Mouse (Mus musculus) neural tube, embryonic 15.5 days (tissue): ENCODE results near the gene Ifnar2. TPM values are rescaled to one million over a fixed set of nuclear protein-coding genes. Genes with fewer than 3 reads are reported as not detected.

ENCODE experiments used
- ATAC-seq: fragments of 200-750 bp; cut with Nextera tagmentation; 2 replicates; pipeline ENCODE4 v1.8.0; 2017; ENCODE audit warnings: mild to moderate bottlenecking, moderate TSS enrichment, moderate library complexity; ENCODE audit not compliant: low FRiP score
- H3K27ac ChIP-seq: fragments of 300-500 bp; sonication (generic); replicated peaks from 2 replicates; pipeline ENCODE4 v1.5.1; 2015; ENCODE audit warnings: mild to moderate bottlenecking, inconsistent platforms
- H3K27me3 ChIP-seq: fragments of 300-500 bp; sonication (generic); replicated peaks from 2 replicates; pipeline ENCODE4 v1.6.1; 2015; ENCODE audit warnings: inconsistent platforms
- H3K36me3 ChIP-seq: fragments of 300-500 bp; sonication (generic); 2 replicates; pipeline ENCODE4 v1.6.1; 2015; ENCODE audit warnings: inconsistent platforms
- H3K4me1 ChIP-seq: fragments of 300-500 bp; sonication (generic); 2 replicates; pipeline ENCODE4 v1.6.1; 2015; ENCODE audit warnings: inconsistent platforms
- H3K4me2 ChIP-seq: fragments of 300-500 bp; sonication (generic); 2 replicates; pipeline ENCODE4 v1.6.1; 2015; ENCODE audit warnings: inconsistent platforms, mild to moderate bottlenecking, moderate library complexity
- H3K4me3 ChIP-seq: fragments of 300-500 bp; sonication (generic); replicated peaks from 2 replicates; pipeline ENCODE4 v1.5.1; 2015; ENCODE audit warnings: mild to moderate bottlenecking, inconsistent platforms
- H3K9ac ChIP-seq: fragments of 300-500 bp; sonication (generic); replicated peaks from 2 replicates; pipeline ENCODE4 v1.6.1; 2015; ENCODE audit warnings: mild to moderate bottlenecking, inconsistent platforms
- H3K9me3 ChIP-seq: fragments of 300-500 bp; sonication (generic); replicated peaks from 2 replicates; pipeline ENCODE4 v1.6.1; 2016; ENCODE audit warnings: inconsistent platforms
- WGBS: fragments of 180-500 bp; shearing (Covaris S2); methylation state at CpG from one replicate; pipeline ENCODE4 v1.1.7; 2015; ENCODE audit warnings: mixed read lengths; 5-methylcytosine and 5-hydroxymethylcytosine counted together
- polyA plus RNA-seq: library from polyadenylated mRNA; unstranded; fragments of >200 nt; fragmentation: Nextera tagmentation; extraction: Ambion mirVana; gene quantifications from 2 replicates; pipeline ENCODE4 v1.2.1, GENCODE M21; 2015

The Ifnar2 gene
- polyA plus RNA-seq, 1 experiment from 2014 or later: 42.3 TPM

DNA sequence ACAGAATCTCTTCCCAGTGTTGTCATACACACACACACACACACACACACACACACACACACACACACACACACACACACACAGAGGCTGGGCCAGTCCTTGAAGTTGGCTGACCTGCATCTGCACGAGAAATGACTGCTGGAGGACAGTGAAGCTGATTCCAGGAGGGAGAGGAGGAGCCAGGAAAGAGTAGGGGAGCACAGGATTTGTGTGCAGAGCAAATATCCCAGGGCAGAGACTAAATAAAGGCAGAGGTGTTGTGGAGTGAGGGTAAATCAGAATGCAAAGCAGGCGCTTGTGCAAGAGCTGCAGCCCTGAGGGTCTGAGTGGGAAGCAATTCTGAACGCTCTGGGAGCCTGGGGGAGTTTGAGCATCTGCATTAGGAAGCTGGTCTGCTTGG is 12.4 kb upstream of the Ifnar2 start:
- ATAC-seq: no peak
- 62% methylated on average over 3 of the region's 3 CpGs for whole genome bisulfite sequencing
- Histone ChIP-seq H3K27me3 (peaks cover 11% of the 10 kb centered on the region; the same call in 1 of the 2 replicates), H3K4me2 (no peak overlapping the region), H3K9ac (no peak overlapping the region), H3K9me3 (no peaks in the 10 kb centered on the region), H3K4me3 (no peak overlapping the region), H3K27ac (no peak overlapping the region), H3K4me1 (peaks cover 7% of the 10 kb centered on the region; the same call in 1 of the 2 replicates), H3K36me3 (no peaks in the 10 kb centered on the region)

DNA sequence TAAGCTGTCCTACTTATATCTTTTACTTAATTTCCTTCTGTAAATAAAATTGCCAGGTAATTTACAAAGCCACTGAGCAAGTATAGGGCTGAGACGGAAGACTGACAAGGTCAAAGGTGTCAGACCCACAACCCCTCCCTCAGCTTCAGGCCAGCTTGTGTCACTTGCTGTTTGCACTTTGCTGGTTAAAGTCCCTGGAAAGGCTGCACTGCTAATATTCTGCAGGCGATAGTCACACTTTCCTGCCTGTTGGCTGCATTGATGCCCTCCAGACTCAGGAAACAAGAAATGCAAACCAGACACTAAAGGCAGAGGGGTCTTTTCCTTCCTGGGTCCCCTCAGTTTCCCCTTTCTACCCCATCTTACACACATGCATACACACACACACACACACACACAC is 10.6 kb upstream of the Ifnar2 start:
- H3K27ac ChIP-seq: no peak overlapping the region
- no peak overlapping the region for H3K4me2 ChIP-seq
- H3K4me1 ChIP-seq: peaks cover 7% of the 10 kb centered on the region; the same call in 1 of the 2 replicates
- 71% methylated on average over 2 of the region's 2 CpGs for WGBS
- H3K9me3 ChIP-seq: no peaks in the 10 kb centered on the region
- H3K27me3 ChIP-seq: peaks cover 3% of the 10 kb centered on the region; the same call in 1 of the 2 replicates
- H3K9ac ChIP-seq: no peak overlapping the region
- H3K36me3 ChIP-seq: no peaks in the 10 kb centered on the region
- no peak overlapping the region for H3K4me3 ChIP-seq
- no peak for ATAC-seq

DNA sequence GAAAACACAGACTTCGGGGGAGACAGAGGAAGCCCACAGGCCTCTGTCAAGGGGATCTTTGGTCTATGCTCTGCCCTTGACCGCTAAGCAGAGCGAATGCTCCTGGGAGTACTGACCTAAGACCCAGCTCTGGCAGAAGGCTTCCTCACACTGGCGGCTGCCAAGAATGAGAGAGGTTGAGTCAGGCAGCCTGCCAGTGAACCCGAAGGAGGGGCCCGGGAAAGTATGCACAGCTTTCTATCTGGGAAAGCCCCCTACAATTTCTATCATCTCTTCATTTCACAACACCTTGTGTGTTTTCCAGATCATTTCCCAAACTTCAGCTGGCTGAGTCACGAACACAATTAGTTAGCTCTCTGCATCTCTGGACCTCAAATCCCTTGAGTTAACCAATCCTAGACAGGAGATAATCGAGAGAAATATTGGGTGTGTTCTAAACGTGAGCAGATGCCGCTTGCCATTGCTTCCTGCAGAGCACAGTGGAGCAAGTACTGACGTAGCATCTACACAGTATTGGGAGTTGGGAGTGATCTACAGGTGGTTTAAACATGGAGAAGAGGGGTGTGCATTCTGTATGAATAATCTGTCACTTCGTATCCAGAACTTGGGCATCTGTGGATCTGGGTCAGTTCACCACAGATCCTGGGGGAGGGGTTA is 9.8 kb upstream of the Ifnar2 start:
- Histone ChIP-seq H3K4me2 (no peak overlapping the region), H3K27ac (no peak overlapping the region), H3K27me3 (peaks cover 2% of the 10 kb centered on the region; the same call in 1 of the 2 replicates), H3K9ac (no peak overlapping the region), H3K4me1 (peaks cover 7% of the 10 kb centered on the region; the same call in 1 of the 2 replicates), H3K4me3 (no peak overlapping the region), H3K9me3 (no peaks in the 10 kb centered on the region), H3K36me3 (no peaks in the 10 kb centered on the region)
- ATAC-seq: no peak
- 76% methylated on average over 12 of the region's 12 CpGs for WGBS

DNA sequence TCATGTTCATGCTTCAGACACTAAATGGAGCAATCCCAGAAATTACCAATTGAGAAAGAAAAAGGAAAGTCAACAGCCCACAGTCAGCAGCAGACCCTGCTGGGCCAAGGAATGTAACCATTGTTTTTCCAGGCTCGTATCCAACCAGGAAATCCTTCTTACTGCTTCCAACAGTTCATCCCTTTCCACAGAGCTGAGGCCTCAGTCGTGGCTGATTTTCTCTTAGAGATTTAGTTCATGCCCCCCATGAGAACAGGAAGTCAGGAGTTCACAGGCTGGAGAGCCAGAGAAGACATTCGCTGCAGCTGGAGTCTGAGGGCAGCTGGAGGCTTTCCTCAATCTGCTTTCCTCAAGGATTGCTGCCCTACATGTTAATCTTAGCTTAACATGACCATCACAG is 9.1 kb upstream of the Ifnar2 start:
- ATAC-seq: no peak
- Histone ChIP-seq H3K4me3 (no peak overlapping the region), H3K4me1 (peaks cover 7% of the 10 kb centered on the region; the same call in 1 of the 2 replicates), H3K9ac (no peak overlapping the region), H3K4me2 (no peak overlapping the region), H3K36me3 (no peaks in the 10 kb centered on the region), H3K27me3 (no peaks in the 10 kb centered on the region), H3K27ac (no peak overlapping the region), H3K9me3 (no peaks in the 10 kb centered on the region)
- 33% methylated on average over 3 of the region's 3 CpGs for WGBS

DNA sequence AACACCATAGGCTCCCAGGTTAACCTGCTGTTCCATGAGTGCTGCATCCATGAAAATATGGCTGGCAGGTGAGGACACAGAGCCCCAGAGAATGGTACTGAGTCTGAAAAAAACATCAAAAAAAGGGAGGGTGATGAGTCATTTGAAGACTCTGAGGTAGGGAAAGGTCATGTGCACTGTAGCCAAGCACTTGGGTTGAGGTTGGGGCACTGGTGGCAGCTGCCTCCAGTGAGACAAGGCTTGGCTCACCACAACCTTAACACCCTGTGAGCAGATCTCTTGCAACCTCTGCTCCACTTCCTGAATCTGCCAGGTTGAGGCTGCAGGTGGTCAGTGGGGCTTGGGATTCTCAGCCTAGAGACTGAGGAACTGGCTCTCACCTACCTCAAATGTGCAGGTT is 6.0 kb upstream of the Ifnar2 start:
- Histone ChIP-seq H3K9ac (no peak overlapping the region), H3K27ac (no peak overlapping the region), H3K4me3 (no peak overlapping the region), H3K36me3 (no peaks in the 10 kb centered on the region), H3K4me1 (0 out of 2 replicates have a peak, but pooled peaks cover 4% of the 10 kb centered on the region), H3K9me3 (no peaks in the 10 kb centered on the region), H3K27me3 (no peaks in the 10 kb centered on the region), H3K4me2 (no peak overlapping the region)
- no peak for ATAC-seq

DNA sequence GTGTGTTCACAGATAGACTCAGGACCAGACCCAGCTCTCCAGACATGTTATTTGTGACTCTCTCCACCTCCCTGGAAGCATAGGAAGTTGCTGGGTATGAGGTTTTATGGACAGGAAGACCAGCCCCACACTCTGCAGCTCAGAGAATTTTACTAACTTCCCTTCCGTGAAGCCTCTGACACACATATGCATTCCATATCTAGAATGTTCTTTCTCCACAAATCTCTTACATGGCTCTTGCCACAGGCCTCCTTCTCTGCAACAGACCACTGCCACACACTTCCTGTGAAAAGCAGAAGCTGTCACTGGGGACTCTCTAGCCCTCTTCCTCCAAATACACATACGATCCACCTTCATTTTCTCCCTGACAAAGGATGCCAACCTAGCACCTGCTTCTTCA is 5.5 kb upstream of the Ifnar2 start:
- Histone ChIP-seq H3K4me1 (peaks cover 5% of the 10 kb centered on the region; the same call in 1 of the 2 replicates), H3K9me3 (no peaks in the 10 kb centered on the region), H3K27ac (no peak overlapping the region), H3K4me3 (no peak overlapping the region), H3K36me3 (no peaks in the 10 kb centered on the region), H3K4me2 (no peak overlapping the region), H3K27me3 (no peaks in the 10 kb centered on the region), H3K9ac (no peak overlapping the region)
- no peak for ATAC-seq
- WGBS: 87% methylated on average over 2 of the region's 2 CpGs

DNA sequence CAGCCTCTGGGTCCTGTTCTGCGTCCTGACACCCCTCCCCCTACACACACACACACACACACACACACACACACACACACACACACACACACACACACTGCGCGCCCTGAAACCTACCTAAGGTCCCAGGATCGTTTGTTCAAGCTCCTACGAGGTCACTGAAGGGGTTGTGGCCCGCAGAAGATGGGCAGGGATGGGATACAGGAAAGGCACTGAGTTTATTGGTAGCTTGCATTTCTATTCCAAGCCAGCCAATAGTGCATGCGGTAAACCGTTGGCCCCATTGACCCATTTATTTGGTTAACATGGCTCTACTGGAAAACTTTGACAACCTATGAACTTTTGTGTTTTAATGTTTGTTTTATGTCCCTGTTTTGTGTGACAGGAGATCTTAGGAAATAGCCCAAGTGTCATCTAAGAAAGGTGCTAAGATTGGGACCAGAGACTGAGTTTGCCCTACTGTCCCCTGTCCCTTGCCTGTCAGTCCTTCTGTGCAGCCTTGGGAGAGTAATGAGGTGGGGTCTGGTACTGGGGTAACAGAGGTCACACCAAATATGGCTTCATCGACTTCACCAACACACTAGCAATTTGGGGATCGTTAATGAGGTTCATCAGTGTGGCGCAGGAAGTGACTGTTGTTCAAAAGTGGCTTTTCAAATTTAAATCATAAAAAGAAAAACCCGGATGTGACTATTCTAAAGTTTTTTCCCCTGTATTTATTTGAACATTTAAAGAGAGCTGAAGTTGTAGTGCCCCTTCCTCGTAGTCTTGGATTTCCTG is 1.1 kb downstream of the Ifnar2 start:
- WGBS: 42% methylated on average over 13 of the region's 13 CpGs
- H3K9ac ChIP-seq: peak overlapping the region; percentile 69
- H3K9me3 ChIP-seq: no peaks in the 10 kb centered on the region
- ATAC-seq: no peak; the same call in 1 of the 2 replicates
- peaks cover 18% of the 10 kb centered on the region for H3K4me1 ChIP-seq
- no peaks in the 10 kb centered on the region for H3K27me3 ChIP-seq
- H3K4me3 ChIP-seq: peak overlapping the region; percentile 63
- peak overlapping the region; percentile 74 for H3K4me2 ChIP-seq
- H3K27ac ChIP-seq: peak overlapping the region; percentile 91
- H3K36me3 ChIP-seq: no peaks in the 10 kb centered on the region

DNA sequence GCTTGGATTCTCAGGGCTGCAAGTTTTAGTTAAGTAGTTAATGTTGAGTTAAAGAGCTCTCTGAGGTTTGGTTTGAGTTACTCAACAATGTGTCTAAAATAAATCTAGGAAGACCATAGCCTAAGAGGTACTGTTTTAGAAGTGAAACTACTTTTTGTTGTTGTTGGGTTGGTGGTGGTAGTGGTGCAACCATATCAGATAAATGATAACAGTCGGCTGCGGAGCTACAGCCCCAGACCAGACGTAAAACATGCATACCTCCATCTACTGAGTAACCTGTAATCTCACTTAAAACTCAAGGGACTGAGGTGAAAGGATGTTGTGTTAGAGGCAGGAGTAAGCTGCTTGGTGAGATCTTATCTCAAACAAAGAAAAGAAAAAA is 1.7 kb downstream of the Ifnar2 start:
- H3K9ac ChIP-seq: no peak overlapping the region
- no peak for ATAC-seq
- no peak overlapping the region for H3K27ac ChIP-seq
- H3K27me3 ChIP-seq: no peaks in the 10 kb centered on the region
- no peaks in the 10 kb centered on the region for H3K36me3 ChIP-seq
- no peak overlapping the region for H3K4me3 ChIP-seq
- H3K4me2 ChIP-seq: peak overlapping the region; percentile 74
- H3K9me3 ChIP-seq: no peaks in the 10 kb centered on the region
- WGBS: 88% methylated on average over 3 of the region's 3 CpGs
- H3K4me1 ChIP-seq: peaks cover 18% of the 10 kb centered on the region

DNA sequence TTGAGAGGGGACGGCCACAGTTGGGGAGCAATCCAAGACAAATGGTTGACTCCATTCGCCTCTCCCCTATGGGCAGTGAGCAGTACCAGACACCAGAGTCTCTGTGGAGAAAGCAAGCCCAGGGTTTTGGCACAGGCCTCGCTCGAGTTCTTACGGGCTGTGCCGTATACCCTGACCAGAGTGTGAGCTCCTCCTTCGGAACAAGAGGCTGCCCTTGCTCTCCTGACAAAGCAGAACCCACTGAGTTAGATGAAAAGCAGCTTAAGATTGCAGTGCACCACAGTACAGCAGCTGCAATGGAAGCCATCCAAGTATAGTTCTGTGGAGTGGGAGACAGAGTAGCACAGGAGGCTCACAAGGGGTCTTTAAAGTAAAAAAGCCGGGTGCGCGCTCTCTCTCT is 4.1 kb downstream of the Ifnar2 start:
- H3K9me3 ChIP-seq: no peaks in the 10 kb centered on the region
- H3K4me3 ChIP-seq: no peak overlapping the region
- peak overlapping the region; percentile 46; the same call in 1 of the 2 replicates for H3K27ac ChIP-seq
- 86% methylated on average over 10 of the region's 10 CpGs for WGBS
- peaks cover 18% of the 10 kb centered on the region for H3K4me1 ChIP-seq
- H3K36me3 ChIP-seq: no peaks in the 10 kb centered on the region
- H3K9ac ChIP-seq: no peak overlapping the region
- no peak overlapping the region for H3K4me2 ChIP-seq
- no peaks in the 10 kb centered on the region for H3K27me3 ChIP-seq
- no peak for ATAC-seq

DNA sequence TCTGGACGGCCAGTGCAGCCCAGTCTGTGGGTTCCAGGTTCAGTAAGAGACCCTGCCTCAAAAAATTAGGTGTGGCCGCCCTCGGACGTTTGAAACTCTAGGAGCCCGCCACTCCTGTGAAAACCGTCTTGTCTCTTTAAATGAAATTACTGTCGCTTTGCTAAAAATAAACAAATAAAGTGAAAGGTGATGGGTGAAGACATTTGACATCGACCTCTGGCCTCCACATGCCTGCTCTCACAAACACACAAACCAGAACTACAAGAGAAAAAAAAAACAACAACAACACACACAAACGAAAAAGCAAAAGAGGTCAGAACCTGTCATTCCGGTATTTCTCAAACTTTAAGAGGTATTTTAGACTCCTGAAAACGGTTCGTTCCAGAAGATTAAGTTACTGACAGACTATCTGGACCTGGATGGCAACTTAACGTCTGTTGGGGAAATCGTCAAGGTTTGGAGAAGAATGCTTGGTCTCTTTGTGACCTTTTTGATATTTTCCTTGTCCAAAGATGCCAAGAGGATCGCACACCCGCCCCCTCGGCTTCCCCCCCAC is 5.9 kb downstream of the Ifnar2 start:
- H3K9ac ChIP-seq: no peak overlapping the region
- H3K9me3 ChIP-seq: no peaks in the 10 kb centered on the region
- H3K36me3 ChIP-seq: no peaks in the 10 kb centered on the region
- ATAC-seq: no peak
- 64% methylated on average over 17 of the region's 17 CpGs for WGBS
- no peak overlapping the region; the same call in 1 of the 2 replicates for H3K27ac ChIP-seq
- H3K27me3 ChIP-seq: no peaks in the 10 kb centered on the region
- H3K4me2 ChIP-seq: 0 out of 2 replicates have a peak overlapping the region, but pooled peaks have one; percentile 2
- peaks cover 12% of the 10 kb centered on the region for H3K4me1 ChIP-seq
- H3K4me3 ChIP-seq: no peak overlapping the region

DNA sequence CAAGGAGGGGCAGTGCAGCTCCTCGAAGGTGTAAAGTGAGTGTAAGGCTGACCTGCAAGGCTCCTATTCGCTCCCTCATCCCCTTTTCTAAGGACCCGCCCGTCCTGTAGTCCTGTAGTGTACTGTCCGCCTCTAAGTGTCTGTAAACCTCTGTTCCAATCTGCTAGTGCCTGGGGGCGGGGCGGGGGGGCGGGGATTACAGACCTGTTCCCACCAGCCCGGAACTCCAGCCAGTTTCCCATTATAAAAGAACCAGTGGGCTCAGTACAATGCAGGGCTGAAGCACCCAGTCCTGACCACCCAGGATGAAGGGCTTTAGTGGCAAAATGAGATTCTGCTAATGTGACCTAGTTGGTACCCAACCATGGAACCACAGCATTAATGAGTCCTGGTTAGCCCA is 6.4 kb downstream of the Ifnar2 start:
- H3K36me3 ChIP-seq: 0 out of 2 replicates have a peak, but pooled peaks cover 2% of the 10 kb centered on the region
- no peaks in the 10 kb centered on the region for H3K9me3 ChIP-seq
- no peak overlapping the region for H3K9ac ChIP-seq
- no peak overlapping the region for H3K4me3 ChIP-seq
- H3K4me1 ChIP-seq: peaks cover 7% of the 10 kb centered on the region
- peak overlapping the region; percentile 58; the same call in 1 of the 2 replicates for H3K27ac ChIP-seq
- 0 out of 2 replicates have a peak, but pooled peaks have one; percentile 47 for ATAC-seq
- H3K27me3 ChIP-seq: no peaks in the 10 kb centered on the region
- 26% methylated on average over 9 of the region's 9 CpGs for WGBS
- H3K4me2 ChIP-seq: 0 out of 2 replicates have a peak overlapping the region, but pooled peaks have one; percentile 2
